Mouse (Mus musculus) stomach, postnatal 0 days (tissue): ENCODE results near the gene Tnni1. TPM values are rescaled to one million over a fixed set of nuclear protein-coding genes. Genes with fewer than 3 reads are reported as not detected.

Source experiments
- ATAC-seq: fragments of 200-750 bp; cut with Nextera tagmentation; 2 replicates; pipeline ENCODE4 v1.8.0; 2017; ENCODE audit not compliant: low FRiP score, low TSS enrichment
- DNase-seq: peaks from one replicate; pipeline ENCODE4 v3.0.0-alpha.2; 2016; ENCODE audit warnings: low spot score
- H3K27ac ChIP-seq: fragments of 300-500 bp; sonication (generic); replicated peaks from 2 replicates; pipeline ENCODE4 v1.5.1; 2014; ENCODE audit warnings: mild to moderate bottlenecking, control low read depth
- H3K27me3 ChIP-seq: fragments of 300-500 bp; sonication (generic); 2 replicates; pipeline ENCODE4 v1.6.1; 2014; ENCODE audit warnings: low read length; ENCODE audit not compliant: control insufficient read depth, insufficient read depth
- H3K36me3 ChIP-seq: fragments of 300-500 bp; sonication (generic); 2 replicates; pipeline ENCODE4 v1.6.1; 2014; ENCODE audit warnings: low read length, mixed read lengths; ENCODE audit not compliant: control insufficient read depth, insufficient read depth
- H3K4me1 ChIP-seq: fragments of 300-500 bp; sonication (generic); replicated peaks from 2 replicates; pipeline ENCODE4 v1.6.1; 2014; ENCODE audit warnings: antibody characterized with exemption; ENCODE audit not compliant: control insufficient read depth, insufficient read depth
- H3K4me2 ChIP-seq: fragments of 300-500 bp; sonication (generic); replicated peaks from 2 replicates; pipeline ENCODE4 v1.6.1; 2014; ENCODE audit warnings: low read depth, mild to moderate bottlenecking, control low read depth, moderate library complexity
- H3K4me3 ChIP-seq: fragments of 300-500 bp; sonication (generic); 2 replicates; pipeline ENCODE4 v1.5.1; 2014; ENCODE audit warnings: low read depth, low read length, control low read depth
- H3K9ac ChIP-seq: fragments of 300-500 bp; sonication (generic); 2 replicates; pipeline ENCODE4 v1.6.1; 2014; ENCODE audit warnings: mild to moderate bottlenecking, low read length, control low read depth, mixed read lengths
- H3K9me3 ChIP-seq: fragments of 300-500 bp; sonication (generic); 2 replicates; pipeline ENCODE4 v1.6.1; 2016; ENCODE audit warnings: low read length; ENCODE audit not compliant: control insufficient read depth
- CTCF ChIP-seq: IDR thresholded peaks from 2 replicates; pipeline ENCODE4 v1.5.1; 2016; ENCODE audit warnings: antibody characterized with exemption, low read depth, mild to moderate bottlenecking, moderate library complexity
- EP300 ChIP-seq: optimal IDR thresholded peaks from 2 replicates; pipeline ENCODE3; 2016; ENCODE audit warnings: antibody characterized with exemption
- WGBS: fragments of 180-500 bp; shearing (Covaris S2); extraction: QIAGEN DNeasy Blood & Tissue Kit; methylation state at CpG from one replicate; pipeline ENCODE4 v1.1.7; 2014; 5-methylcytosine and 5-hydroxymethylcytosine counted together
- polyA plus RNA-seq: library from polyadenylated mRNA; unstranded; fragments of >200 nt; fragmentation: Nextera tagmentation; extraction: Ambion mirVana; gene quantifications from 2 replicates; pipeline ENCODE4 v1.2.1, GENCODE M21; 2015

The Tnni1 gene
- polyA plus RNA-seq, 1 experiment from 2014 or later: 4.2 TPM

DNA sequence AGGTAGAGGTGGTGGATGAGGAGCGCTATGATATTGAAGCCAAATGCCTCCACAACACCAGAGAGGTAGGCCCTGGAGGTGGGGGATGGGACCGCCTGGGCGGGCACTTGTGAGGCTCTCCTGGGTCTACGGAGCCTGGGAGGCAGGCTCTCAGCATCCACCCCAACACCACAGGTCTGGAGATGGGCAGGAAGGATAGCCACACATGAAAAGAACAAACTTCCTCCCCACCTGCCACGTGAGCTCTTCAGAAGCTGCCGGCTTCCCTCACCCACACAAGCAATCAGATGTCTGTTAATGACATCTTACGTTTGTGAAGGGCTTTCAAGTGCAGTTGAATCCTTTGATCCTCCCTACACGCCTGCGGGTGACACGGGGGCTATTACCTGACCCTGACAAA, 28.3 kb downstream of the Tnni1 start:
- WGBS: 49% methylated on average over 10 of the region's 10 CpGs

DNA sequence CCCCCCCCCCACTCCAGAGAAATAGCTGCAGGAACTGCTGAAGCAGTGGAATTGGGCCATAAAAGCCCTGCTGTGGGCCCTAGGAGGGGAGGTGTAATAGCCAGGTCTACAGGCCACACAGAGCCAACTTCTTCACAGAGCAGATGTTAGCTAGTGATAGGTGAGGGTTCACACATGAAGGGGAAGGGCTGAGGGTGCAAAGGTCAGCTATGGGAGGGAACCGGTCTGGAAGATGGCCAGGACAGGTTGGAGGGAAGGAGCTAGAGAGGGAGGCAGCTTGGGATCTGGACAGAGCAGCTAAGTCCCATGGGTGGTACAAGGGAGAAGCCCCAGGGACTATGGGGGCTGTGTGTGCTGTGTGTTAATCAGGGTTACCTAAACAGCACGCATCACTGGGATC, 30.9 kb downstream of the Tnni1 start:
- Histone ChIP-seq H3K36me3 (no peaks in the 10 kb centered on the region), H3K9ac (no peak overlapping the region), H3K27ac (no peak overlapping the region), H3K4me1 (peaks cover 7% of the 10 kb centered on the region; the same call in 1 of the 2 replicates), H3K4me2 (no peak overlapping the region), H3K9me3 (no peaks in the 10 kb centered on the region), H3K27me3 (no peaks in the 10 kb centered on the region), H3K4me3 (no peak overlapping the region)
- WGBS: 65% methylated on average over 2 of the region's 2 CpGs
- TF ChIP-seq EP300: no peak
- no peak for TF ChIP-seq CTCF
- DNase-seq (no peak), ATAC-seq (no peak)

More for the DNA sequence above, 28.3 kb downstream of the Tnni1 start:
- no peak for ATAC-seq
- H3K27ac ChIP-seq: no peak overlapping the region
- no peak for DNase-seq
- H3K4me2 ChIP-seq: no peak overlapping the region
- no peaks in the 10 kb centered on the region for H3K9me3 ChIP-seq
- TF ChIP-seq CTCF (no peak), EP300 (no peak)
- H3K36me3 ChIP-seq: no peaks in the 10 kb centered on the region
- H3K9ac ChIP-seq: no peak overlapping the region
- H3K4me3 ChIP-seq: no peak overlapping the region
- H3K4me1 ChIP-seq: no peaks in the 10 kb centered on the region
- no peaks in the 10 kb centered on the region for H3K27me3 ChIP-seq

DNA sequence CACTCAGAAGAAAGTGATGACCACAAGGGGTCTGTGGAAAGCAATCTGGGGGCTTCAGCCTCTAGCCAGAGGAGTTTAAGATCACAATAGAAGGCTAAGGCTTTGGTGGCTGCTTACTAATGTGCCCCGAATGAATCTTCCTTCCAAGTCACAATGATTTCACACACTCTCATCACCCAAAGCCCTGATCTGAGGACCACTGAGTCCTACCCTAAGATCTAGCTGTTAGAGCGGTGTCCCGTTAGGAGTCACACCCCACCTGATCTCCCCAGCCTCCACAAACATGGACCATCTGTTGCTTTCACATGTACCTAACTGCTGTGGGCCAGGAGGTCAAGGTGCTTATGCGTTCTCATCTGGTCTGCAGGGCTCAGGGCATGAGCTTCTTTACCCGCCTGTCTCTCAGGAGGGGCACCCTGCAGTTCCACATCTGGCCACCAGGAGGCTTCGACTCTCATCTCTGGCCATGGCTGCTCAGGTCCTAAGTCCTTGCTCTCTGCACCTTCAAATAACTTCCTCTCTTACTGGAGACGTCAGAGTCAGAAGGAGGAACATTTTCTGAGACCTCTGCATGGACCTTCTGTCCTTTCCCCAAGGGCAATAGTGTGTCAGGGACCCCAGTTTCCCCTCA, 31.9 kb downstream of the Tnni1 start:
- no peaks in the 10 kb centered on the region for H3K27me3 ChIP-seq

DNA sequence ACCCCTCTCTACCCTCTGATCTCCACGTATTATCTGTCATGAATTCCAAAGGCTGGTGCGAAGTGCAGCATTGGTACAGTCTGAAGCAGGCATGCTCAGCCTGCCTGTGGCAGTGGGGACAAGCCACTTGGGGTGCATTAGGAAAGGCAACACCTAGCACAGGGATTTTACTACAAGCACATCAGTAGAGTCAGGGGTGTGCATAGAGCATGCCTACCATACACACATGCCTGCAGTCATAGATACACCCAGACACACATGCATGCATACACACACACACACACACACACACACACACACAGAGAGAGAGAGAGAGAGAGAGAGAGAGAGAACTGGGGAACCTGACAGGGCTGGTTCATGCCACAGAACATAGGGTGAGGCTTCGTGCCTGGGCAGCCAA, 33.0 kb downstream of the Tnni1 start:
- peak overlapping the region; percentile 93 for H3K27ac ChIP-seq
- H3K9ac ChIP-seq: no peak overlapping the region

More for the DNA sequence above, 31.9 kb downstream of the Tnni1 start:
- Histone ChIP-seq H3K9me3 (no peaks in the 10 kb centered on the region), H3K36me3 (no peaks in the 10 kb centered on the region), H3K4me2 (no peak overlapping the region), H3K4me3 (no peak overlapping the region), H3K4me1 (peaks cover 7% of the 10 kb centered on the region; the same call in 1 of the 2 replicates), H3K27ac (peak overlapping the region; percentile 93), H3K9ac (no peak overlapping the region)
- DNase-seq: peak; percentile 87
- 32% methylated on average over 7 of the region's 7 CpGs for WGBS
- TF ChIP-seq CTCF (peak; percentile 97), EP300 (no peak)
- peak; percentile 22 for ATAC-seq

GRCm38 (mm10) chr1:135812618-135813017, 33.4 kb downstream of the Tnni1 start:
- ATAC-seq (peak; percentile 82), DNase-seq (peak; percentile 78)
- H3K36me3 ChIP-seq: no peaks in the 10 kb centered on the region
- peak overlapping the region; percentile 17; the same call in 1 of the 2 replicates for H3K4me2 ChIP-seq
- peak overlapping the region; percentile 93 for H3K27ac ChIP-seq
- no peak overlapping the region for H3K9ac ChIP-seq
- no peaks in the 10 kb centered on the region for H3K9me3 ChIP-seq
- no peaks in the 10 kb centered on the region for H3K27me3 ChIP-seq
- no peak overlapping the region for H3K4me3 ChIP-seq
- WGBS: 18% methylated on average over 2 of the region's 2 CpGs
- TF ChIP-seq EP300 (no peak), CTCF (no peak)
- H3K4me1 ChIP-seq: peaks cover 7% of the 10 kb centered on the region; the same call in 1 of the 2 replicates

More for the DNA sequence above, 33.0 kb downstream of the Tnni1 start:
- 49% methylated on average over 3 of the region's 3 CpGs for WGBS
- no peak for DNase-seq
- peak; percentile 72 for ATAC-seq
- Histone ChIP-seq H3K4me3 (no peak overlapping the region), H3K36me3 (no peaks in the 10 kb centered on the region), H3K9me3 (no peaks in the 10 kb centered on the region), H3K4me1 (peaks cover 7% of the 10 kb centered on the region; the same call in 1 of the 2 replicates), H3K4me2 (no peak overlapping the region), H3K27me3 (no peaks in the 10 kb centered on the region)
- TF ChIP-seq CTCF (no peak), EP300 (no peak)

DNA sequence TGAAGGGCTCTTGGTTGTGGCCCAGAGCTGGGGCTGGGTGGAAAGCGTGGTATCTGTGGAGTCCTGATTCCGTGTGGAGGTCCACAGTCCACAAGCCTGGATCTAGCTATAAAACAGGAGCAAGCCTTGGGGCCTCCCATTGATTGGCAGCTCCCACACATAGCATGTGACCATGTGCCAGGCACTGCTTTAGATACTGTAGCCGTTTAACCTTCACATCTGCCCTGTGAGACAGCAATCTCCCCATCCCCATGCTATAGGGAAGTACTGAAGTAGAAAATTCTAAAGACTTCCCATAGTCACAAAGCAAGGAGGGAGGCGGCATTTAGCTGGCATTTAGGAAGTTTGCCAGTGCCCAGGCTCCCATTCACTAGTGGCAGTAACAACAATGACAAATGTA, 33.8 kb downstream of the Tnni1 start:
- H3K27me3 ChIP-seq: peaks cover 4% of the 10 kb centered on the region; the same call in 1 of the 2 replicates
- H3K4me1 ChIP-seq: peaks cover 7% of the 10 kb centered on the region; the same call in 1 of the 2 replicates
- H3K36me3 ChIP-seq: no peaks in the 10 kb centered on the region
- peak overlapping the region; percentile 17; the same call in 1 of the 2 replicates for H3K4me2 ChIP-seq
- DNase-seq (peak; percentile 56), ATAC-seq (peak; percentile 31)
- 47% methylated on average over 4 of the region's 4 CpGs for WGBS
- H3K27ac ChIP-seq: peak overlapping the region; percentile 93
- H3K9me3 ChIP-seq: no peaks in the 10 kb centered on the region
- no peak overlapping the region for H3K9ac ChIP-seq
- H3K4me3 ChIP-seq: no peak overlapping the region
- no peak for TF ChIP-seq CTCF
- no peak for TF ChIP-seq EP300
